Mouse (Mus musculus) liver, embryonic 16.5 days (tissue): ENCODE data around the gene Olfr56. TPM values are rescaled to one million over a fixed set of nuclear protein-coding genes. Genes with fewer than 3 reads are reported as not detected.
"Not testable (repeated sequence)": the region's sequence is repeated elsewhere in the genome, so short reads cannot be mapped to it uniquely, and the experiment has no call there.

Source experiments
- ATAC-seq: fragments of 200-750 bp; cut with Nextera tagmentation; 2 replicates; pipeline ENCODE4 v1.8.0; 2017; ENCODE audit warnings: low read depth, mild to moderate bottlenecking, moderate number of reproducible peaks, moderate library complexity
- H3K27ac ChIP-seq: fragments of 300-500 bp; sonication (generic); 2 replicates; pipeline ENCODE4 v1.5.1; 2014; ENCODE audit warnings: mild to moderate bottlenecking, low read length
- H3K27me3 ChIP-seq: fragments of 300-500 bp; sonication (generic); 2 replicates; pipeline ENCODE4 v1.6.1; 2014; ENCODE audit warnings: low read depth, low read length, mixed read lengths; ENCODE audit not compliant: control insufficient read depth, insufficient read depth
- H3K36me3 ChIP-seq: fragments of 300-500 bp; sonication (generic); 2 replicates; pipeline ENCODE4 v1.6.1; 2014; ENCODE audit warnings: mild to moderate bottlenecking; ENCODE audit not compliant: control insufficient read depth, insufficient read depth
- H3K4me1 ChIP-seq: fragments of 300-500 bp; sonication (generic); 2 replicates; pipeline ENCODE4 v1.6.1; 2014; ENCODE audit warnings: low read depth, low read length, mixed read lengths; ENCODE audit not compliant: control insufficient read depth
- H3K4me2 ChIP-seq: fragments of 300-500 bp; sonication (generic); 2 replicates; pipeline ENCODE4 v1.6.1; 2014; ENCODE audit warnings: low read depth, low read length, mixed read lengths
- H3K4me3 ChIP-seq: fragments of 300-500 bp; sonication (generic); 2 replicates; pipeline ENCODE4 v1.5.1; 2014; ENCODE audit warnings: low read depth, mild to moderate bottlenecking, low read length
- H3K9ac ChIP-seq: fragments of 300-500 bp; sonication (generic); 2 replicates; pipeline ENCODE4 v1.6.1; 2014; ENCODE audit warnings: low read depth, low read length
- H3K9me3 ChIP-seq: fragments of 300-500 bp; sonication (generic); replicated peaks from 2 replicates; pipeline ENCODE4 v1.6.1; 2016; ENCODE audit warnings: low read length; ENCODE audit not compliant: control insufficient read depth
- WGBS: fragments of 180-500 bp; shearing (Covaris S2); extraction: QIAGEN DNeasy Blood & Tissue Kit; methylation state at CpG from one replicate; pipeline ENCODE4 v1.1.7; 2014; ENCODE audit not compliant: insufficient replicate concordance; 5-methylcytosine and 5-hydroxymethylcytosine counted together
- polyA plus RNA-seq: library from polyadenylated mRNA; unstranded; fragments of >200 nt; fragmentation: Nextera tagmentation; extraction: Ambion mirVana; gene quantifications from 2 replicates; pipeline ENCODE4 v1.2.1, GENCODE M21; 2015

The Olfr56 gene
- polyA plus RNA-seq, 1 experiment from 2014 or later: 0.07 TPM

- not testable (repeated sequence) for H3K4me3 ChIP-seq, H3K4me2 ChIP-seq, ATAC-seq, H3K27ac ChIP-seq, H3K4me1 ChIP-seq, H3K9me3 ChIP-seq, H3K27me3 ChIP-seq, H3K36me3 ChIP-seq, H3K9ac ChIP-seq
- no CpG with 5 or more reads among the region's 3 CpGs for WGBS
Measured at GRCm38 (mm10) chr11:48982848-48983247, 4.2 kb downstream of the Olfr56 start.

GRCm38 (mm10) chr11:48988219-48988618 is 9.5 kb downstream of the Olfr56 start:
- H3K27ac ChIP-seq, H3K4me2 ChIP-seq, H3K36me3 ChIP-seq, H3K9me3 ChIP-seq, H3K27me3 ChIP-seq, H3K4me3 ChIP-seq, ATAC-seq, H3K9ac ChIP-seq, H3K4me1 ChIP-seq: not testable (repeated sequence)
- WGBS: 35% methylated on average over 2 of the region's 3 CpGs

- not testable (repeated sequence) for H3K4me1 ChIP-seq, H3K9ac ChIP-seq, ATAC-seq, H3K4me2 ChIP-seq, H3K36me3 ChIP-seq, H3K9me3 ChIP-seq, H3K27ac ChIP-seq, H3K4me3 ChIP-seq, H3K27me3 ChIP-seq
- WGBS: 46% methylated on average over 2 of the region's 2 CpGs
Measured at GRCm38 (mm10) chr11:48989981-48990380, 11.3 kb downstream of the Olfr56 start.

GRCm38 (mm10) chr11:48991740-48992520 is 13.2 kb downstream of the Olfr56 start, which contains the start of gene Gm12185:
Gm12185 (minus strand) TSS chr11:48992226.
- H3K36me3 ChIP-seq, H3K27ac ChIP-seq, H3K4me2 ChIP-seq, H3K4me3 ChIP-seq, H3K27me3 ChIP-seq, H3K9ac ChIP-seq, H3K9me3 ChIP-seq, ATAC-seq, H3K4me1 ChIP-seq: not testable (repeated sequence)
- WGBS: 41% methylated on average over 4 of the region's 4 CpGs

GRCm38 (mm10) chr11:48993296-48993695 is 14.6 kb downstream of the Olfr56 start:
- not testable (repeated sequence) for ATAC-seq, H3K9ac ChIP-seq, H3K36me3 ChIP-seq, H3K4me2 ChIP-seq, H3K9me3 ChIP-seq, H3K4me1 ChIP-seq, H3K4me3 ChIP-seq, H3K27ac ChIP-seq, H3K27me3 ChIP-seq
- WGBS: 45% methylated on average over 10 of the region's 10 CpGs

GRCm38 (mm10) chr11:48994018-48994417 is 15.3 kb downstream of the Olfr56 start, which contains the start of gene Tgtp1:
Tgtp1 (minus strand) TSS chr11:48994172.
- not testable (repeated sequence) for H3K9me3 ChIP-seq, H3K9ac ChIP-seq, ATAC-seq, H3K36me3 ChIP-seq, H3K4me3 ChIP-seq, H3K4me1 ChIP-seq, H3K27ac ChIP-seq, H3K4me2 ChIP-seq, H3K27me3 ChIP-seq
- WGBS: 22% methylated on average over 2 of the region's 2 CpGs

GRCm38 (mm10) chr11:49000411-49000810 is 21.7 kb downstream of the Olfr56 start:
- not testable (repeated sequence) for H3K27ac ChIP-seq, H3K9ac ChIP-seq, H3K4me3 ChIP-seq, ATAC-seq, H3K4me2 ChIP-seq, H3K27me3 ChIP-seq, H3K4me1 ChIP-seq, H3K36me3 ChIP-seq, H3K9me3 ChIP-seq
- 13% methylated on average over 1 of the region's 1 CpGs for WGBS

- not testable (repeated sequence) for H3K27ac ChIP-seq, ATAC-seq, H3K9me3 ChIP-seq, H3K4me2 ChIP-seq, H3K27me3 ChIP-seq, H3K9ac ChIP-seq, H3K4me1 ChIP-seq, H3K4me3 ChIP-seq, H3K36me3 ChIP-seq
- 35% methylated on average over 2 of the region's 2 CpGs for WGBS
Measured at GRCm38 (mm10) chr11:49006317-49006716, 27.6 kb downstream of the Olfr56 start.

GRCm38 (mm10) chr11:49006785-49007184 is 28.1 kb downstream of the Olfr56 start:
- H3K27me3 ChIP-seq, H3K9ac ChIP-seq, H3K36me3 ChIP-seq, H3K4me3 ChIP-seq, H3K27ac ChIP-seq, H3K9me3 ChIP-seq, H3K4me1 ChIP-seq, H3K4me2 ChIP-seq: not testable (repeated sequence)
- 36% methylated on average over 1 of the region's 1 CpGs for WGBS
- ATAC-seq: peak; percentile 58; the same call in 1 of the 2 replicates
